Mouse (Mus musculus) gastrocnemius, adult 8-10 months (tissue): ENCODE results near the gene Jund. TPM values are rescaled to one million over a fixed set of nuclear protein-coding genes. Genes with fewer than 3 reads are reported as not detected.

Experiments used
- total RNA-seq, 4 experiments: library from RNA; stranded (reverse); gene quantifications; 2 replicates each; pipeline ENCODE4 v1.2.4; 2022

Gene Jund
- total RNA-seq, 4 experiments from 2014 or later, result 31.9 to 42.0 (median 38.3) TPM

Other genes with a start within 250 kb of the Jund start
- 1 to 10 TPM; 6.6 to 9.7 (median 7.5) TPM for gene Klhl26, start 222.0 kb upstream of the Jund start, total RNA-seq
- not detected for gene Tmem59l, start 211.6 kb upstream of the Jund start, total RNA-seq
- gene Crlf1, start 205.8 kb upstream of the Jund start, total RNA-seq, result 1 to 10 TPM; 1.1 to 2.5 (median 2.3) TPM
- gene Rex1bd, start 192.2 kb upstream of the Jund start, total RNA-seq, result 100 to 1,000 TPM; 175 to 196 (median 181) TPM
- gene Uba52, start 188.1 kb upstream of the Jund start, total RNA-seq, result 100 to 1,000 TPM; 794 to 918 (median 839) TPM
- 100 to 1,000 TPM; 113 to 123 (median 120) TPM for gene Fkbp8, start 171.2 kb upstream of the Jund start, total RNA-seq
- 10 to 100 TPM; 68.3 to 80.8 (median 76.7) TPM for gene Kxd1, start 171.0 kb upstream of the Jund start, total RNA-seq
- gene Ell, start 159.5 kb upstream of the Jund start, total RNA-seq, result 10 to 100 TPM; 11.9 to 14.7 (median 12.3) TPM
- 1 to 10 TPM; 1.9 to 3.4 (median 2.4) TPM for gene Isyna1, start 104.6 kb upstream of the Jund start, total RNA-seq
- 10 to 100 TPM in 3 of 4 experiments, 1 to 10 TPM in 1; 8.5 to 19.2 (median 10.4) TPM for gene Ssbp4, start 90.1 kb upstream of the Jund start, total RNA-seq
- gene Lrrc25, start 82.8 kb upstream of the Jund start, total RNA-seq, result under 1 TPM in 3 of 4 experiments, not detected in 1; 0.17 to 0.49 (median 0.22) TPM
- under 1 TPM in 1 of 4 experiments, not detected in 3; 0.24 TPM for gene Gdf15, start 66.5 kb upstream of the Jund start, total RNA-seq
- gene Pgpep1, start 38.6 kb upstream of the Jund start, total RNA-seq, result 10 to 100 TPM; 13.6 to 19.0 (median 15.7) TPM
- 10 to 100 TPM; 64.4 to 75.4 (median 70.3) TPM for gene Lsm4, start 25.7 kb upstream of the Jund start, total RNA-seq
- not detected for gene Iqcn, start 4.5 kb downstream of the Jund start, total RNA-seq
- not detected for gene Gm3336, start 19.6 kb downstream of the Jund start, total RNA-seq
- gene Pde4c, start 24.8 kb downstream of the Jund start, total RNA-seq, result 1 to 10 TPM in 2 of 4 experiments, under 1 TPM in 2; 0.65 to 2.3 (median 1.1) TPM
- gene Rab3a, start 55.7 kb downstream of the Jund start, total RNA-seq, result 10 to 100 TPM; 28.5 to 34.0 (median 32.3) TPM
- 10 to 100 TPM; 19.7 to 24.6 (median 22.2) TPM for gene Mpv17l2, start 62.0 kb downstream of the Jund start, total RNA-seq
- gene Pik3r2, start 77.8 kb downstream of the Jund start, total RNA-seq, result 10 to 100 TPM; 14.5 to 17.4 (median 16.0) TPM
- 1 to 10 TPM; 1.7 to 4.5 (median 2.4) TPM for gene Mast3, start 106.1 kb downstream of the Jund start, total RNA-seq
- not detected for gene Il12rb1, start 109.5 kb downstream of the Jund start, total RNA-seq
- gene Arrdc2, start 140.8 kb downstream of the Jund start, total RNA-seq, result 100 to 1,000 TPM in 1 of 4 experiments, 10 to 100 TPM in 3; 38.9 to 177 (median 68.9) TPM
- 10 to 100 TPM; 18.0 to 21.5 (median 20.5) TPM for gene Kcnn1, start 164.3 kb downstream of the Jund start, total RNA-seq
- gene Ccdc124, start 175.0 kb downstream of the Jund start, total RNA-seq, result 10 to 100 TPM; 61.7 to 77.8 (median 67.5) TPM
- gene Slc5a5, start 193.8 kb downstream of the Jund start, total RNA-seq, result not detected
- gene Rpl18a, start 198.5 kb downstream of the Jund start, total RNA-seq, result 1,000 to 10,000 TPM in 2 of 4 experiments, 100 to 1,000 TPM in 2; 935 to 1,159 (median 1,025) TPM
- gene Map1s, start 207.0 kb downstream of the Jund start, total RNA-seq, result 10 to 100 TPM in 3 of 4 experiments, 1 to 10 TPM in 1; 9.2 to 15.9 (median 13.7) TPM